ENCODE assay signal across 34 mouse cellular contexts in genomic region chr13:97087421-97087820, GRCm38 (mm10). TPM values are rescaled to one million over a fixed set of nuclear protein-coding genes. Genes with fewer than 3 reads are reported as not detected.
DNase-seq lines count a peak whose midpoint lies in the region; TF ChIP-seq lines count a peak whose summit lies in the region.
"Had no signal": no experiment of that assay in that cellular context is flagged by ENCODE, and none has a peak within 500 bp of the region (broad histone marks: within the 10 kb centered on the region; RNA-seq: fewer than 3 reads in every experiment).

No protein-coding gene starts in this region.

- H3K9ac ChIP-seq in ES-Bruce4 (ENCODE audit: low read depth, poor library complexity, severe bottlenecking): 0 out of 2 replicates have a peak overlapping the region, but pooled peaks have one; percentile 0
- H3K9ac ChIP-seq: embryonic facial prominence, embryonic 13.5 days; forebrain, embryonic 12.5 days; forebrain, embryonic 15.5 days; heart, embryonic 12.5 days; heart, embryonic 15.5 days; hindbrain, embryonic 13.5 days; intestine, embryonic 15.5 days had no signal

- peak; percentile 41 for DNase-seq in heart, adult 11 months
- no peak for DNase-seq in heart, adult 9 months (ENCODE audit: low spot score in 2 of 2)
- DNase-seq in testis, postnatal 10 days (ENCODE audit: low spot score): no peak
- DNase-seq in right cerebral cortex, postnatal 14 days: no peak
- DNase-seq in left cerebral cortex, postnatal 14 days (ENCODE audit: low spot score in 2 of 2): no peak
- DNase-seq: adrenal gland, adult 8-10 months; cerebellum, adult 11 months; cerebellum, adult 2 months; cerebellum, adult 9-11 months; cerebellum, postnatal 25 days; embryo, embryonic 11 days; gastrocnemius, postnatal 10 days; gastrocnemius, postnatal 36 days; heart, postnatal 10 days; heart, postnatal 36 days; kidney, adult 11 months had no signal

- intact Hi-C loops in left cerebral cortex, postnatal 14 days (cut with DNase I): no loop called here

- TF ChIP-seq POLR2A in testis, adult 2 months (IDR thresholded peaks at IDR 0.05; ENCODE audit: control insufficient read depth, low read depth, low read length): no peak
- no peak for TF ChIP-seq POLR2A in ES-Bruce4 (IDR thresholded peaks at IDR 0.05; ENCODE audit: insufficient read depth, low read length)

- TF ChIP-seq CTCF in testis, adult 2 months (IDR thresholded peaks at IDR 0.05; ENCODE audit: control insufficient read depth, insufficient read depth, insufficient replicate concordance, low read depth, low read length): no peak
- TF ChIP-seq CTCF in ES-Bruce4 (IDR thresholded peaks at IDR 0.05; ENCODE audit: low read depth, low read length): no peak

- peak overlapping the region; percentile 5; the same call in 1 of the 2 replicates for H3K27ac ChIP-seq in testis, adult 2 months (ENCODE audit: control insufficient read depth, insufficient read depth, low read depth, low read length)
- H3K27ac ChIP-seq in ES-Bruce4 (ENCODE audit: insufficient read depth, low read length): peak overlapping the region; percentile 68
- H3K27ac ChIP-seq: embryonic facial prominence, embryonic 10.5 days; embryonic facial prominence, embryonic 13.5 days; forebrain, embryonic 12.5 days; forebrain, embryonic 15.5 days; heart, embryonic 15.5 days; hindbrain, embryonic 10.5 days; hindbrain, embryonic 13.5 days; intestine, embryonic 15.5 days had no signal

- H3K4me3 ChIP-seq in testis, adult 2 months (ENCODE audit: control insufficient read depth, low read depth, low read length): no peak overlapping the region
- no peak overlapping the region; the same call in 1 of the 2 replicates for H3K4me3 ChIP-seq in ES-Bruce4 (ENCODE audit: low read depth, low read length)
- H3K4me3 ChIP-seq: embryonic facial prominence, embryonic 10.5 days; embryonic facial prominence, embryonic 13.5 days; erythroblast, embryonic 14.5 days; forebrain, embryonic 12.5 days; forebrain, embryonic 15.5 days; heart, embryonic 12.5 days; heart, embryonic 15.5 days; hindbrain, embryonic 10.5 days; hindbrain, embryonic 13.5 days; intestine, embryonic 15.5 days had no signal

- no peaks in the 10 kb centered on the region for H3K9me3 ChIP-seq in ES-Bruce4 (replicated peaks; ENCODE audit: control insufficient read depth, insufficient read depth, low read length, poor library complexity, severe bottlenecking)
- H3K9me3 ChIP-seq: embryonic facial prominence, embryonic 10.5 days; embryonic facial prominence, embryonic 13.5 days; forebrain, embryonic 12.5 days; forebrain, embryonic 15.5 days; heart, embryonic 12.5 days; heart, embryonic 15.5 days; hindbrain, embryonic 10.5 days; hindbrain, embryonic 13.5 days; intestine, embryonic 15.5 days had no signal

- no peaks in the 10 kb centered on the region for H3K27me3 ChIP-seq in testis, adult 2 months (ENCODE audit: control insufficient read depth, insufficient read depth, low read length)
- no peaks in the 10 kb centered on the region for H3K27me3 ChIP-seq in ES-Bruce4 (ENCODE audit: control insufficient read depth, insufficient read depth, low read length, poor library complexity, severe bottlenecking)
- H3K27me3 ChIP-seq: embryonic facial prominence, embryonic 13.5 days; forebrain, embryonic 12.5 days; forebrain, embryonic 15.5 days; heart, embryonic 12.5 days; heart, embryonic 15.5 days; hindbrain, embryonic 13.5 days; intestine, embryonic 15.5 days had no signal

- TF ChIP-seq EP300 in ES-Bruce4 (IDR thresholded peaks at IDR 0.05; ENCODE audit: insufficient read depth, low read depth, low read length): no peak

- H3K36me3 ChIP-seq in testis, adult 2 months (ENCODE audit: control insufficient read depth, insufficient read depth, low read length): no peaks in the 10 kb centered on the region
- H3K36me3 ChIP-seq in ES-Bruce4 (ENCODE audit: control insufficient read depth, insufficient read depth, low read length, poor library complexity, severe bottlenecking): 0 out of 2 replicates have a peak, but pooled peaks cover 6% of the 10 kb centered on the region
- H3K36me3 ChIP-seq: embryonic facial prominence, embryonic 10.5 days; embryonic facial prominence, embryonic 13.5 days; forebrain, embryonic 12.5 days; forebrain, embryonic 15.5 days; heart, embryonic 12.5 days; heart, embryonic 15.5 days; hindbrain, embryonic 10.5 days; intestine, embryonic 15.5 days had no signal

- H3K4me1 ChIP-seq in testis, adult 2 months (ENCODE audit: control insufficient read depth, insufficient read depth, low read length): peaks cover 2% of the 10 kb centered on the region; the same call in 1 of the 2 replicates
- H3K4me1 ChIP-seq in ES-Bruce4 (ENCODE audit: control insufficient read depth, insufficient read depth, low read length): peaks cover 3% of the 10 kb centered on the region
- H3K4me1 ChIP-seq: embryonic facial prominence, embryonic 10.5 days; embryonic facial prominence, embryonic 13.5 days; forebrain, embryonic 15.5 days; heart, embryonic 12.5 days; heart, embryonic 15.5 days; intestine, embryonic 15.5 days had no signal

RNA-seq across cellular contexts. Expression of gene Gm6169, which starts 11.6 kb away (rescaled TPM):
- not detected in 2 replicates for polyA plus RNA-seq in testis, adult 2 months (2012; rRNA removed)
- 165 and 181 TPM in 2 replicates for polyA plus RNA-seq in ES-Bruce4 (2011; ENCODE audit: insufficient read depth, insufficient read length, low read depth, missing spikeins)
- 1 to 10 TPM in 1 of 2 experiments, not detected in 1; 1.9 TPM for total RNA-seq in left cerebral cortex, postnatal 14 days (2021)
- polyA plus RNA-seq: erythroblast, embryonic 14.5 days had no signal

RNA-seq across cellular contexts. Expression of gene Fam169a, which starts 20.3 kb away (rescaled TPM):
- polyA plus RNA-seq in testis, adult 2 months (2012; rRNA removed): 4.1 and 4.4 TPM in 2 replicates
- 74.6 and 81.9 TPM in 2 replicates for polyA plus RNA-seq in ES-Bruce4 (2011; ENCODE audit: insufficient read depth, insufficient read length, low read depth, missing spikeins)
- 10 to 100 TPM; 43.5 to 44.5 TPM for total RNA-seq in left cerebral cortex, postnatal 14 days (2021)
- total RNA-seq: gastrocnemius, postnatal 36 days had no signal

RNA-seq across cellular contexts. Expression of gene Gfm2, which starts 50.3 kb away (rescaled TPM):
- 13.4 and 14.2 TPM in 2 replicates for polyA plus RNA-seq in testis, adult 2 months (2012; rRNA removed)
- 55.6 and 70.8 TPM in 2 replicates for polyA plus RNA-seq in ES-Bruce4 (2011; ENCODE audit: insufficient read depth, insufficient read length, low read depth, missing spikeins)
- total RNA-seq in left cerebral cortex, postnatal 14 days (2021): 10 to 100 TPM; 26.6 to 27.6 TPM

RNA-seq across cellular contexts. Expression of gene Nsa2, which starts 50.3 kb away (rescaled TPM):
- 26.9 and 28.4 TPM in 2 replicates for polyA plus RNA-seq in testis, adult 2 months (2012; rRNA removed)
- polyA plus RNA-seq in ES-Bruce4 (2011; ENCODE audit: insufficient read depth, insufficient read length, low read depth, missing spikeins): 347 and 360 TPM in 2 replicates
- total RNA-seq in left cerebral cortex, postnatal 14 days (2021): 10 to 100 TPM; 38.2 to 44.6 TPM

RNA-seq across cellular contexts. Expression of gene 1700029F12Rik, which starts 53.3 kb away (rescaled TPM):
- polyA plus RNA-seq in testis, adult 2 months (2012; rRNA removed): 2,075 and 2,753 TPM in 2 replicates
- not detected in 2 replicates for polyA plus RNA-seq in ES-Bruce4 (2011; ENCODE audit: insufficient read depth, insufficient read length, low read depth, missing spikeins)
- not detected for total RNA-seq in left cerebral cortex, postnatal 14 days (2021)
- total RNA-seq: adrenal gland, adult 8-10 months; common myeloid progenitor, adult 5-6 weeks; gastrocnemius, adult 18-20 months; gastrocnemius, postnatal 10 days; gastrocnemius, postnatal 36 days; granulocyte monocyte progenitor cell, adult 5-6 weeks; heart, adult 8-10 months; heart, postnatal 10 days; heart, postnatal 36 days had no signal
- polyA plus RNA-seq: cerebellum, adult 2 months; embryonic facial prominence, embryonic 10.5 days; embryonic facial prominence, embryonic 13.5 days; erythroblast, embryonic 14.5 days; forebrain, embryonic 12.5 days; forebrain, embryonic 15.5 days; heart, embryonic 12.5 days; heart, embryonic 15.5 days; hindbrain, embryonic 10.5 days; hindbrain, embryonic 13.5 days; hindbrain, embryonic 16.5 days; intestine, embryonic 15.5 days; Patski had no signal

Comparison
In these comparisons a context has a peak if more than half of its experiments do, and no peak if none do; other contexts are left out.
1. RNA of gene Gm6169, which starts 11.6 kb away (polyA plus RNA-seq): 165 to 181 TPM in ES-Bruce4; not detected in testis, adult 2 months; every median in the first group is over 100 times any median in the second.
2. RNA of gene Fam169a, which starts 20.3 kb away (polyA plus RNA-seq): 74.6 to 81.9 TPM in ES-Bruce4; 4.1 to 4.4 TPM in testis, adult 2 months; every median in the first group is over 10 times any median in the second.